Mouse (Mus musculus): ENCODE data around the gene Ogdh.

DNA sequence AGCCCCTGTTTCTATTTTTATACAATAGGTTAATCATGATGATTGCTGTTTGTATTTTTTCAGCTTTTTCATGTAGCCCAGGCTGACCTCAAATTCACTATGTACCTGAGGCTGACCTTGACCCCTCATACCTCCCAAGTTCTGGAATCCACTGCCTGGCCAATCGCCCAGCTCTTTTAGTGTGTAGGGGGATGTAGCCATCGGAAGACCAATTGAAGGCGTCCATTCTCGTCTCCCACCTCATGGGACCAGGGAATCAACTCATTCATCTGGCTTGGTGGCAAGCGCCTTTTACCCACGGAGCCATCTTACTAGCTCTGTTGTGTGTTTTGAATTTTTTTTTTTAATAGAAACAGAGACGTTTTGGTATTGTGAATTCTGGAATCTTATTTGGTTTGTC lies 39.8 kb downstream of the Ogdh start:
- no peak for TF ChIP-seq CTCF (IDR thresholded peaks at IDR 0.05; ENCODE audit: low read depth, low read length)
- TF ChIP-seq POLR2A (IDR thresholded peaks at IDR 0.05; ENCODE audit: extremely low read depth, insufficient read depth, low read length) = no peak
